Mouse (Mus musculus): ENCODE measurements at regions not wholly inside any gene's neighbourhood (a gene's known extent, or its start where the extent isn't known, plus 50 kb on each side); places are given as distances from the start of the nearest gene placed in this dataset.
A peak's percentile ranks its signal among the peaks of the same experiment; 100 is the strongest.

DNA sequence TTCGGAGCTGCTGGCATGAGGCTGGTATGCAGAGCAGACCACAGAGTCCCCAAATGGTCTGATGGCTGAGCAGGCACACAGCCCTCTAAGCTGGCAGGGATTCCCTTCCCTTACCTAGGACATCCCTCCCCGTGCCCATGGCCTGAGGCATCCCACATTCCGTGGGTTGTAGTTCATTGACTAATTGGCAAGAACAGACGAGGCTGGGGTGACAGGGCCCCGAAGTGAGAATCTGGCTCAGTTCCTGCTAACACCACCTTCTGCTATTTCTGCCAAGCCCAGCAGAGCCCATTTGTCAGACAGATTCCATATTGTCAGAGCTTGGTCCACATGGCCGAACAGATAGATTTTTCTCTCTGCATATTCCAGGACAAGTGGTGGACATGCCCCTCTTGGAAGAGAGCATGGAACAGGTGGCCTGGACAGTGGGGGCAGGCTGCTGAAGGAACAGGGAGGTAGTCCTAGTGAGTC is 157.6 kb upstream of the Fam19a5 start:
- Histone ChIP-seq H3K4me3 (replicated peaks) (peak overlapping the region; percentile 21), H3K4me1 (no peaks in the 10 kb centered on the region), H3K27me3 (replicated peaks) (no peaks in the 10 kb centered on the region), H3K9me3 (peaks cover 91% of the 10 kb centered on the region), H3K36me3 (replicated peaks; ENCODE audit: low read length) (no peaks in the 10 kb centered on the region)
- TF ChIP-seq FLI1 (IDR thresholded peaks at IDR 0.05; ENCODE audit: low read length) (no peak), GATA1 (IDR thresholded peaks at IDR 0.05; ENCODE audit: borderline replicate concordance, low read length) (no peak)

DNA sequence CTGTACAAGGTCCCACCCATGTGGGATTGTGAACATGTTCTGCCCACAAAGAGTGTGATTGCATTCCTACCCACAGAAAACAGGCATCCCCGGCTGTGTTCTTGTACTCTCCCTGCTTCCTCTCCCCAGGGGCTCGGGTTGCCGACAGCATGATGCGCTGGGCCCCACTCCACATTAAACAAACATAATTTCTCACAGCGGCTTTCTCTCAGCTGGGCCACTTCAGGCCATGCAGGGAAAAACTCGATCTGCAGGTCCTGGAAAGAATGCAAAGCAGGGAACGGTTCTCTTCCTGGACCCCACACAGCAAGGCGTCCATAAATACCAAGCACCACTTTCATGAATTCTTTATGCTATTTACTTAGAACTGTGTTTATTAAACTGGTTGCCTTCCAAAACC is 152.7 kb upstream of the Fam19a5 start:
- TF ChIP-seq GATA1 (IDR thresholded peaks at IDR 0.05; ENCODE audit: borderline replicate concordance, low read length) (no peak), FLI1 (IDR thresholded peaks at IDR 0.05; ENCODE audit: low read length) (no peak)
- H3K9me3 ChIP-seq, result peaks cover 69% of the 10 kb centered on the region
- H3K4me3 ChIP-seq (replicated peaks), result no peak overlapping the region
- H3K36me3 ChIP-seq (replicated peaks; ENCODE audit: low read length), result no peaks in the 10 kb centered on the region
- H3K27me3 ChIP-seq (replicated peaks), result no peaks in the 10 kb centered on the region
- no peaks in the 10 kb centered on the region for H3K4me1 ChIP-seq

DNA sequence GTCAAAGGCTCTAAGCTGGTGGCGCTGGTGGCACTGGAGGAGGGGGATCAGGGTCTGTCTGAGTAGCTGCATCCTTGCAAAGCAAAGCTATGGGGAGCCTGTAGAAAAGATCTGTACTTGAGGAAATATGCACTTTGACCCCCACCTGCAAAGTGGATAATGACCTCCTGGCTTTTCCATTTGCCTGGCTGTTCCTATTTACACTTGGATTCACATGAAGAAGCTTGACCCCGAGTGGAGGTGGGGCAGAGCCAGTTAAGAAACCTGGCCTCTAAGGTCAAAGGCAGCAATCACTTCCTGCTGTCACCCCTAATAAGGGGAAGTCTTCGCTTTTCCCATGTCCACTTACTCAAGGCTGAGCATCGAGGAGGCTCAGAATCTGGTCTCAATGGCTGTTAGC is 145.7 kb upstream of the Fam19a5 start:
- peaks cover 72% of the 10 kb centered on the region for H3K9me3 ChIP-seq
- no peaks in the 10 kb centered on the region for H3K27me3 ChIP-seq (replicated peaks)
- H3K4me3 ChIP-seq (replicated peaks), result no peak overlapping the region
- TF ChIP-seq FLI1 (IDR thresholded peaks at IDR 0.05; ENCODE audit: low read length) (no peak), GATA1 (IDR thresholded peaks at IDR 0.05; ENCODE audit: borderline replicate concordance, low read length) (no peak)
- H3K4me1 ChIP-seq, result no peaks in the 10 kb centered on the region
- no peaks in the 10 kb centered on the region for H3K36me3 ChIP-seq (replicated peaks; ENCODE audit: low read length)

DNA sequence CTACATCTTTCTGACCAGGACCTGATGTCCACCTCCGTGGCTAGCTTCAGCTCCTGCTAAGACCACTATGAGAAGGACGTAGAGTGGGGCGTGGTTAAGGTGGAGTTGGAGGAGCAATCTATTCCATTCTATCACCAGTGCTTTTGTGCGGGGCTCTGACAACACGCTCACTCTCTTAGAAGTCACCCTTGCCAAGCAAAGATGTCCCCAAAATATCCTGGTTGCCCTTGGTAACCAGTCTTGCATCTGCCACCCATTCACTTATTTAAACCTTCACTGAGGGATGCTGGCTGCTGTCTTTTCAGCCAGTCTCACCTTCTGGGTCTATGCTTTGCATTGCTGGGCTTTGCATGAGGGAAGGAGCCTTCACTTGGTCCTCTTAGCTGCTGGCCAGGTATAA is 138.4 kb upstream of the Fam19a5 start:
- H3K9me3 ChIP-seq, result peaks cover 88% of the 10 kb centered on the region

DNA sequence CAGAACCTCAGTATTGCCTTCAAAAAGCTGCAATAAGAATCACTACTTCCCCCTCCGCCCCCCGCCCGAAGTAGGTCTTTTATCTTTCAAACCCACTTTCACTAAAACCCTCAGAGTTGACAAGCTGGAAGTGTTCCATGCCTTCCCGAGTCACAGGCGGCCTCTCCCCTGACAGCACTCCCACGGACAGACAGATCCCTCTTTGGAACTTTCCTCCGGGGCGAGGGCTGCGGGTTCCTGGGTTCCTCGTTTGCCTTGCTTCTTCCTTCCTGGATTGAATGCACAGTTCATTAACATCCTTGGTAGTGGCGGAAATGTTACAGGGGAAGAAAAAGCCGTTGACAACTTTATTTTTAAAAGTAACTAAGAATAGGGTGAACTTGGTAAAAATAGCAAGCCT is 132.1 kb upstream of the Fam19a5 start:
- no peaks in the 10 kb centered on the region for H3K27me3 ChIP-seq (replicated peaks)
- no peaks in the 10 kb centered on the region for H3K4me1 ChIP-seq
- TF ChIP-seq GATA1 (IDR thresholded peaks at IDR 0.05; ENCODE audit: borderline replicate concordance, low read length) (no peak), FLI1 (IDR thresholded peaks at IDR 0.05; ENCODE audit: low read length) (no peak)
- H3K4me3 ChIP-seq (replicated peaks), result no peak overlapping the region
- peaks cover 83% of the 10 kb centered on the region for H3K9me3 ChIP-seq
- no peaks in the 10 kb centered on the region for H3K36me3 ChIP-seq (replicated peaks; ENCODE audit: low read length)

More for the DNA sequence above, 138.4 kb upstream of the Fam19a5 start:
- TF ChIP-seq FLI1 (IDR thresholded peaks at IDR 0.05; ENCODE audit: low read length) (no peak), GATA1 (IDR thresholded peaks at IDR 0.05; ENCODE audit: borderline replicate concordance, low read length) (no peak)
- Histone ChIP-seq H3K27me3 (replicated peaks) (no peaks in the 10 kb centered on the region), H3K36me3 (replicated peaks; ENCODE audit: low read length) (no peaks in the 10 kb centered on the region), H3K4me1 (no peaks in the 10 kb centered on the region), H3K4me3 (replicated peaks) (no peak overlapping the region)

DNA sequence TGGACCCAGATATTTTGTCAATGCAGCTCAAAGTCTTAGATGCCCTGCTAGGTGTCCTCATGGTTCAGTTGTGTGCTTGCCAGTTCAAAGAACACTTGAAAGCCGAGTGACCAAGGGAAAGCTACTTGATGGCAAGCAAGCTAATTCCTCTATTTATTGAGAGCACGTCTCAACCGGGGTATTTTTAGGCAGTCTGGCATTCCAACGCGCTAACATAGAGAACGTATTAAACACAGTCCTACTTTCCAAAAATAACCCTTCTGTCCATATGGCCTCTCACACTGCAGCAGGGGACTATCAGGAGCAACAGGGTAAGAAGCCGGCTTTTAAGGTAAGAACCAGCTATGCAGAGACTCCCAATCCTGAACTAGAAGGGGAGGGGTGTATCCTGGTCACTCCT is 128.1 kb upstream of the Fam19a5 start:
- no peak overlapping the region for H3K4me3 ChIP-seq (replicated peaks)
- no peaks in the 10 kb centered on the region for H3K27me3 ChIP-seq (replicated peaks)
- peaks cover 61% of the 10 kb centered on the region for H3K9me3 ChIP-seq
- no peaks in the 10 kb centered on the region for H3K36me3 ChIP-seq (replicated peaks; ENCODE audit: low read length)
- H3K4me1 ChIP-seq, result no peaks in the 10 kb centered on the region
- TF ChIP-seq FLI1 (IDR thresholded peaks at IDR 0.05; ENCODE audit: low read length), result no peak
- no peak for TF ChIP-seq GATA1 (IDR thresholded peaks at IDR 0.05; ENCODE audit: borderline replicate concordance, low read length)

DNA sequence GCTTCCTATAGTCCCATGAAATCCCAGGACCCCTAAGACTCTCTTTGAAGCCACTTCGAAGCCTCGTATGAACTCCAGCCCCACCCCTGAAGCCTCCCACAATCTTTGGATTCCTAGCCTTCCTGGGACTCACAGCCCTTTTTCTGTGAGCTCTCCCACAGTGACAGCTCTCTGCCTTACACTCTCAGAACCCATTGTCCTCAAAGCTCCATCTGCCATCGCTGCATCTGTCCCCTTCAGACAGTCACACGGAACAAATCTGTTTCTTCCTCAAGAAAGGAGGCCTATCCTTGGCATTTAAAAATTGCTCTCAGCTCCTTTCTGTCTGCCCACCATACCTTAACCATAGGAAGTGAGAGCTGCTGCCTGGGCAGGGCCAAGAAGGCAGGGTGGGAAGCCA is 122.4 kb upstream of the Fam19a5 start:
- no peaks in the 10 kb centered on the region for H3K27me3 ChIP-seq (replicated peaks)
- no peak overlapping the region for H3K4me3 ChIP-seq (replicated peaks)
- no peaks in the 10 kb centered on the region for H3K4me1 ChIP-seq
- peaks cover 57% of the 10 kb centered on the region for H3K9me3 ChIP-seq
- H3K36me3 ChIP-seq (replicated peaks; ENCODE audit: low read length), result no peaks in the 10 kb centered on the region
- TF ChIP-seq FLI1 (IDR thresholded peaks at IDR 0.05; ENCODE audit: low read length) (no peak), GATA1 (IDR thresholded peaks at IDR 0.05; ENCODE audit: borderline replicate concordance, low read length) (no peak)

DNA sequence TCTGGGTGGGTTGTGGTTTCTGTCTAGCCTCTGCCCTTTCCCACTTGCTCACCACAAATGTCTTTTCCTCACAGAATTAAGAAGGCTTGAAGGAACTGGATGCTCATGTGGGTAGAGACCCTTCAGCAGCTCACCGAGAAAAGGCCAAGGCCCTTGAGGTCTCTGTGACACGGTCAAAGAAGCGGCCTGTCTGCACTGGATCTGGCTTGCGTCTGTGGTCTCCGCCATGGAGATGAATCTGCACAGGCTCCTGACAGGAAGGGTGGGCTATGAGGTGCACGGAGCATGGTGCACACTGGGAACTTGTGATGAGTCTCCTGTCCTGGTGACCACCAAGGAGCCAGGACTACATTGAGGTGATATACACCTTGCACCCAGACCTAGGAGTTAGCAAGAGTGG is 110.8 kb upstream of the Fam19a5 start:
- Histone ChIP-seq H3K4me3 (replicated peaks) (no peak overlapping the region), H3K27me3 (replicated peaks) (no peaks in the 10 kb centered on the region), H3K36me3 (replicated peaks; ENCODE audit: low read length) (no peaks in the 10 kb centered on the region), H3K4me1 (no peaks in the 10 kb centered on the region), H3K9me3 (peaks cover 68% of the 10 kb centered on the region)
- no peak for TF ChIP-seq FLI1 (IDR thresholded peaks at IDR 0.05; ENCODE audit: low read length)

DNA sequence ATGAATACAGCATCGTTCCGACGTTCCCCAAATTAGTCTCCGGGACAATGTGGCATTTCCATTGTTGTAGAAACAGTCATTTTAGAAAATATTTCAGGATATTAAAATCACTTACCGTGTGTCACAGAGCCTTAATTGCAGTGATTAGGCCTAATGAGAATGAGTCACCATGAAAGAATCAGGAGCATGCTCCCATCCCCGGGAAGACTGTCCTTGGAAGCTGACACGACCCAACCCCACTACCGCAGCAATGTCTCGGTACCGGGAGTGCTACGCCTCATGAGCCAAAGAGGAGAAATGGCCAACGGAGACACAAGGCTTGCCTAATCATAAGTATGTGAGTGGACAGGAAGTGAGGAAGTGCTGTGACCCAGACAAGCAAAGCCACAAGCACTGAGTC is 110.2 kb upstream of the Fam19a5 start:
- TF ChIP-seq GATA1 (IDR thresholded peaks at IDR 0.05; ENCODE audit: borderline replicate concordance, low read length) (no peak), FLI1 (IDR thresholded peaks at IDR 0.05; ENCODE audit: low read length) (no peak)
- H3K27me3 ChIP-seq (replicated peaks), result no peaks in the 10 kb centered on the region
- H3K36me3 ChIP-seq (replicated peaks; ENCODE audit: low read length), result no peaks in the 10 kb centered on the region
- peak overlapping the region; percentile 15 for H3K4me3 ChIP-seq (replicated peaks)
- peaks cover 68% of the 10 kb centered on the region for H3K9me3 ChIP-seq
- H3K4me1 ChIP-seq, result no peaks in the 10 kb centered on the region

DNA sequence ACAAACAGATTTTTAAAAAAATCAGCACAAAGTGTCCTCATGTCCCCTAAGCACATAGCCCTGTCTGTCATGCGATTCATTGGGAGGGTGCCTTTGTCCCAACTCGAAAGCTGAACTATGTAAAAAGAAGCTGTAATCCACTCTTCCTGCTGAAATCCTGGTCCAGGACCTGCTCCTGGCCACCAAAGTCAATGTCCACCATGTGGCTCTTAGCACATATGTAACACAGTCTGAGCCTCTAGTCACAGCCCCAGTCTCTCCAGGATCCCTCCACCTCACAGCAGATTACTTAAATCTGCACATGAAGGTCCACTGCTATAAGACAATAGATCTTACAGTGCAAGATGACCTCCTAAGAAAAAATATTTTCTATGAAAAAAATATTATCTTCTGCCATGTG is 108.5 kb upstream of the Fam19a5 start:
- no peaks in the 10 kb centered on the region for H3K27me3 ChIP-seq (replicated peaks)
- TF ChIP-seq GATA1 (IDR thresholded peaks at IDR 0.05; ENCODE audit: borderline replicate concordance, low read length) (no peak), FLI1 (IDR thresholded peaks at IDR 0.05; ENCODE audit: low read length) (no peak)
- no peaks in the 10 kb centered on the region for H3K36me3 ChIP-seq (replicated peaks; ENCODE audit: low read length)
- H3K9me3 ChIP-seq, result peaks cover 66% of the 10 kb centered on the region
- no peaks in the 10 kb centered on the region for H3K4me1 ChIP-seq
- no peak overlapping the region for H3K4me3 ChIP-seq (replicated peaks)

DNA sequence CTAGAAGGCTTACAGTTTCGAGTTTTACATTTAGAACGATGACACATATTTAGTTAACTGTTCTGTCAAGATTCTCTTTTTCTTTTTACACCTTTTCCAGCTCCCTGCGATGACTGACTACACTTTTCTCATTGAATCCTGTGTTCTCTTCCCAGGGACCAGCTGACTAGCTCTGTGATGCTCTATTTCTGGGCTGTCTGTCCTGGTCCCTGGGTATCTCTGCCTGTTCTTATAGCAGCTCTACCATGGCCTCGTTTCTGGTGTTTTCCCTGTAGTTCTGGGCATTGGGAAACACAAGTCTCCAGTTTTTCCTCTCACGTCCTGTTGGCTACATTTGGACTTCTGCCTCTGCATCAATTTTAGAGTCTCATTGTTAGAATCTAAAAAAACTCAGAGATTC is 106.5 kb upstream of the Fam19a5 start:
- no peaks in the 10 kb centered on the region for H3K27me3 ChIP-seq (replicated peaks)
- H3K4me3 ChIP-seq (replicated peaks), result no peak overlapping the region
- TF ChIP-seq FLI1 (IDR thresholded peaks at IDR 0.05; ENCODE audit: low read length), result no peak
- no peak for TF ChIP-seq GATA1 (IDR thresholded peaks at IDR 0.05; ENCODE audit: borderline replicate concordance, low read length)
- H3K9me3 ChIP-seq, result peaks cover 58% of the 10 kb centered on the region
- H3K36me3 ChIP-seq (replicated peaks; ENCODE audit: low read length), result no peaks in the 10 kb centered on the region
- H3K4me1 ChIP-seq, result no peaks in the 10 kb centered on the region
